Mouse (Mus musculus): ENCODE data around the gene Atp8b5. TPM values are rescaled to one million over a fixed set of nuclear protein-coding genes. Genes with fewer than 3 reads are reported as not detected.
A peak's percentile ranks its signal among the peaks of the same experiment; 100 is the strongest.

Gene Atp8b5
- polyA plus RNA-seq, 1 experiment from 2014 or later = 0.14 TPM

DNA sequence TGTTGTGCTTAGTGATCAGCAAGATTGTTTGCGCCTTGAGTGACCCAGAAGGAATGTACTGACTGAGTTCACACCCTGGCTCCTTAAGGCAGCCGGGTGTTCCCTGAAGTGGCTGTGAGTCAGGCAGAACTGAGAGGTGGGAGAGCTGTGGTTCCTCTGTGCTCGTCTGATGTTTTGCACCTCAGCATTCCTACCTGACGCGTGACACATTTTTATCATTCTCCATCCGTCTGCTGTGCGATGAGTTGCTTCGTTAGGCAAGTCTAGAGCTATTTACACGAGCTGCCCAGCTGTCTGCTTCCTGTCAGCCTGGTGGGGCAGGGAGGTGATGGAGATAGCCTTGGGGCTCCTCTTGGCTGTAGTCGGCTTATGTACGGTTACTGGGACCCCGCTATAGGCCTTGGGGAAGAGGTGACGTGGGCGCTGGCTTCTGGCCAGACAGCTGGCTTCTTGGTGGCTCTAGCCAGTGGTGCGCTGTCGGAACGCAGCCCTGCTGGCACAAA lies 131.9 kb downstream of the Atp8b5 start:
- Histone ChIP-seq H3K4me3 (ENCODE audit: low read depth, low read length) (0 out of 2 replicates have a peak overlapping the region, but pooled peaks have one; percentile 5), H3K4me1 (ENCODE audit: insufficient read depth, low read depth, low read length) (peaks cover 71% of the 10 kb centered on the region), H3K9me3 (ENCODE audit: low read length) (no peaks in the 10 kb centered on the region), H3K27ac (ENCODE audit: low read length) (peak overlapping the region; percentile 98), H3K4me2 (replicated peaks; ENCODE audit: low read depth, low read length) (peak overlapping the region; percentile 44), H3K27me3 (replicated peaks; ENCODE audit: insufficient read depth, low read length) (no peaks in the 10 kb centered on the region), H3K36me3 (ENCODE audit: insufficient read depth, low read length) (no peaks in the 10 kb centered on the region), H3K9ac (replicated peaks; ENCODE audit: low read depth) (peak overlapping the region; percentile 16; the same call in 1 of the 2 replicates)
- 11% methylated on average over 17 of the region's 17 CpGs for WGBS
- peak; percentile 97 for DNase-seq (ENCODE audit: low spot score)
- peak; percentile 71 for ATAC-seq
- TF ChIP-seq EP300 (IDR thresholded peaks at IDR 0.05) (peak; percentile 99), CTCF (IDR thresholded peaks at IDR 0.05) (no peak)

DNA sequence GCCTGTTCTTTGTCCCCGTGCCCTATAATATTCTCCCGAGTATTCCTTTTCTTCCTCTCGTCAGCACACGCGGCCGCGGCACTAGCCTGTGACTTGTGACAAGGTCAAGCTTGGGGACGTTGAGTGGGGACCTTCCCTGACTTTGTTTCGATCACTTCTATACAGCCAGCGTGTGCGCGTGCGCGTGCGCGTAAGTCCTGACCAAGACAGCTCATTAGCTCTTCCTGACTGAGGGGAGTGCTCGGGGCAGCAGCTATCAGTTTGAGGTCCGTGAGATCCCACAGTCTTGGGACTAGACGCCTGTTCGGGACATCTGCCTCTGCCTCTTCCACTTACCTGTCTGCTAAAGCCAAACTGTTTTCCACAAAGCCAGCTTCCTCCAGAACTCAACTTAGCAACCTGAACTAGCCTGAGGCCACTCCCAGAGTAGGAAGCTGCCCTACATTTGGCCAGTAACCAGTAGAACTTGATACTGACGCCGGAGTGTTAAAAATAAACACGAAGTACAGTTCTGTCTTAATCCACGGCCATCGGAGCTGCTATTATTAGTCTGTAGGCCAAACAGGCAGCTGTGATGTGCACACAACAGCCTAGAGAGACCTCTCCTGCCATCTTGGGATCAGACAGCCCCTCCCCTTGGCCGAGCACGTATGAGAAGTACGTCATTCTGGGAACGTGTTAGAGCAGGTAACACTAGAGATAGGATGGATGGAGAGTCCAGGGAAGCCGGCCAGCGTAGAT lies 132.6 kb downstream of the Atp8b5 start:
- peak; percentile 93 for DNase-seq (ENCODE audit: low spot score)
- H3K36me3 ChIP-seq (ENCODE audit: insufficient read depth, low read length) = no peaks in the 10 kb centered on the region
- no peak for TF ChIP-seq CTCF (IDR thresholded peaks at IDR 0.05)
- peak; percentile 49 for TF ChIP-seq EP300 (IDR thresholded peaks at IDR 0.05)
- H3K4me3 ChIP-seq (ENCODE audit: low read depth, low read length) = 0 out of 2 replicates have a peak overlapping the region, but pooled peaks have one; percentile 5
- peak overlapping the region; percentile 44 for H3K4me2 ChIP-seq (replicated peaks; ENCODE audit: low read depth, low read length)
- no peaks in the 10 kb centered on the region for H3K27me3 ChIP-seq (replicated peaks; ENCODE audit: insufficient read depth, low read length)
- peaks cover 67% of the 10 kb centered on the region for H3K4me1 ChIP-seq (ENCODE audit: insufficient read depth, low read depth, low read length)
- 36% methylated on average over 31 of the region's 31 CpGs for WGBS
- H3K9ac ChIP-seq (replicated peaks; ENCODE audit: low read depth) = peak overlapping the region; percentile 16; the same call in 1 of the 2 replicates
- H3K27ac ChIP-seq (ENCODE audit: low read length) = peak overlapping the region; percentile 98
- no peaks in the 10 kb centered on the region for H3K9me3 ChIP-seq (ENCODE audit: low read length)
- peak; percentile 40 for ATAC-seq

DNA sequence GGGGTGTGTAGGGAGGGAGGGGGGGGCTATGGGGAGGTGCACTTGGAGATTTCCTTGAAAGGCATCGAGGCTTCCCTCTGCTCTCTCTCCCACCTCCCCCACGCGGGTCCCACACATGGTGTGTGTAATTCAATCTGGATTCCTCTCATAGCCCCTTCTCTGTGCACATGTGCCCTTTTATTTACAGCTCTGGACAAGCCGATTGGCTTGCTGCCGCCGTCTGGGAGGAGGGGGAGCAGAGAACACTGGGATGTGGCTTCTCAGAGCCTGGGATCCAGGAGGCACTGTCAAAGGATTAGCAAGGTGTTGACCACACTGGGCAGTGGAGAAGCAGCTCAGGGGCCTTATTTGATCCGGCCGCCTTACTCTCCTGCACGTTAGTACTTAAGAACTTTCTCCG lies 134.0 kb downstream of the Atp8b5 start:
- WGBS = 24% methylated on average over 10 of the region's 10 CpGs
- no peak for ATAC-seq
- no peak for TF ChIP-seq EP300 (IDR thresholded peaks at IDR 0.05)
- no peak for TF ChIP-seq CTCF (IDR thresholded peaks at IDR 0.05)
- Histone ChIP-seq H3K27ac (ENCODE audit: low read length) (peak overlapping the region; percentile 98), H3K36me3 (ENCODE audit: insufficient read depth, low read length) (no peaks in the 10 kb centered on the region), H3K9me3 (ENCODE audit: low read length) (no peaks in the 10 kb centered on the region), H3K27me3 (replicated peaks; ENCODE audit: insufficient read depth, low read length) (no peaks in the 10 kb centered on the region), H3K4me1 (ENCODE audit: insufficient read depth, low read depth, low read length) (peaks cover 66% of the 10 kb centered on the region), H3K4me3 (ENCODE audit: low read depth, low read length) (no peak overlapping the region), H3K4me2 (replicated peaks; ENCODE audit: low read depth, low read length) (no peak overlapping the region), H3K9ac (replicated peaks; ENCODE audit: low read depth) (0 out of 2 replicates have a peak overlapping the region, but pooled peaks have one; percentile 19)
- peak; percentile 49 for DNase-seq (ENCODE audit: low spot score)

GRCm38 (mm10) chr4:43401486-43401885 lies 134.5 kb downstream of the Atp8b5 start:
- no peaks in the 10 kb centered on the region for H3K9me3 ChIP-seq (ENCODE audit: low read length)
- 0 out of 2 replicates have a peak overlapping the region, but pooled peaks have one; percentile 1 for H3K4me2 ChIP-seq (replicated peaks; ENCODE audit: low read depth, low read length)
- DNase-seq (ENCODE audit: low spot score) (peak; percentile 70), ATAC-seq (no peak)
- TF ChIP-seq CTCF (IDR thresholded peaks at IDR 0.05) (no peak), EP300 (IDR thresholded peaks at IDR 0.05) (no peak; the same call in none of the 2 replicates)
- H3K4me3 ChIP-seq (ENCODE audit: low read depth, low read length) = no peak overlapping the region
- no peaks in the 10 kb centered on the region for H3K36me3 ChIP-seq (ENCODE audit: insufficient read depth, low read length)
- peak overlapping the region; percentile 98 for H3K27ac ChIP-seq (ENCODE audit: low read length)
- WGBS = 80% methylated on average over 10 of the region's 10 CpGs
- H3K27me3 ChIP-seq (replicated peaks; ENCODE audit: insufficient read depth, low read length) = no peaks in the 10 kb centered on the region
- H3K9ac ChIP-seq (replicated peaks; ENCODE audit: low read depth) = no peak overlapping the region
- H3K4me1 ChIP-seq (ENCODE audit: insufficient read depth, low read depth, low read length) = peaks cover 61% of the 10 kb centered on the region

- 0 out of 2 replicates have a peak, but pooled peaks have one; percentile 3 for TF ChIP-seq CTCF (IDR thresholded peaks at IDR 0.05)
- no peak for TF ChIP-seq EP300 (IDR thresholded peaks at IDR 0.05)
- DNase-seq (ENCODE audit: low spot score) (peak; percentile 66), ATAC-seq (no peak)
- no peaks in the 10 kb centered on the region for H3K9me3 ChIP-seq (ENCODE audit: low read length)
- no peak overlapping the region for H3K9ac ChIP-seq (replicated peaks; ENCODE audit: low read depth)
- H3K4me1 ChIP-seq (ENCODE audit: insufficient read depth, low read depth, low read length) = peaks cover 63% of the 10 kb centered on the region
- no peaks in the 10 kb centered on the region for H3K27me3 ChIP-seq (replicated peaks; ENCODE audit: insufficient read depth, low read length)
- H3K4me2 ChIP-seq (replicated peaks; ENCODE audit: low read depth, low read length) = no peak overlapping the region
- no peaks in the 10 kb centered on the region for H3K36me3 ChIP-seq (ENCODE audit: insufficient read depth, low read length)
- 32% methylated on average over 9 of the region's 9 CpGs for WGBS
- H3K27ac ChIP-seq (ENCODE audit: low read length) = peak overlapping the region; percentile 98
- no peak overlapping the region for H3K4me3 ChIP-seq (ENCODE audit: low read depth, low read length)
Measured at GRCm38 (mm10) chr4:43402212-43402611, 135.3 kb downstream of the Atp8b5 start.

DNA sequence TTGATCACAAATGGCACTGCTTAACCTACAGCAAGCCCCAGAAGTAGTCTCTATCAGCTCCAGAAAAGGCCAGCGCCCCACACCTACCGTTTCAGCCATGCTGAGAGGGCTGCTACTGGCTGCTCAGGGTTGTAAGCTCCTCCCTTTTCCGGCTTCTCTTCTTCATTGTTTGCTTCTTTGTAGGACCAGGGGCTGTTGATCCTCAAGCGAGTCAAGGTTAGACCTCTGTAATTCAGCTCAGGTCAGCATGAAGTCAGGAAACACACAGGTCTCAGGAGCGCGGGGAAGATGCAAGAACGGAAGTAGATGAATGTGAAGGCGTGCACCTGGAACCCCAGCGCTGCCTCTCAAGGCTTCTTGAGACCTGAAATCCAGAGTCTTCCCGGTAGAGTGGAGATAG lies 137.7 kb downstream of the Atp8b5 start:
- Histone ChIP-seq H3K27ac (ENCODE audit: low read length) (peak overlapping the region; percentile 96), H3K4me3 (ENCODE audit: low read depth, low read length) (no peak overlapping the region), H3K4me2 (replicated peaks; ENCODE audit: low read depth, low read length) (no peak overlapping the region), H3K4me1 (ENCODE audit: insufficient read depth, low read depth, low read length) (peaks cover 47% of the 10 kb centered on the region), H3K27me3 (replicated peaks; ENCODE audit: insufficient read depth, low read length) (no peaks in the 10 kb centered on the region), H3K9me3 (ENCODE audit: low read length) (no peaks in the 10 kb centered on the region), H3K36me3 (ENCODE audit: insufficient read depth, low read length) (no peaks in the 10 kb centered on the region), H3K9ac (replicated peaks; ENCODE audit: low read depth) (no peak overlapping the region)
- DNase-seq (ENCODE audit: low spot score) (no peak), ATAC-seq (no peak)
- whole genome bisulfite sequencing = 86% methylated on average over 10 of the region's 10 CpGs
- TF ChIP-seq CTCF (IDR thresholded peaks at IDR 0.05) (no peak), EP300 (IDR thresholded peaks at IDR 0.05) (no peak)
